Mouse (Mus musculus): Measurements from ENCODE around the gene Acox1.

Gene Acox1

GRCm38 (mm10) chr11:116198639-116199531, at the start of gene Acox1, which contains the start of gene Ten1:
Gene Acox1 (minus strand): TSS chr11:116199045.
Gene Ten1 (plus strand): TSS chr11:116198855.
- peak; percentile 94 for DNase-seq (ENCODE audit: low read depth)

- DNase-seq (ENCODE audit: low read depth), result no peak
Measured at GRCm38 (mm10) chr11:116247502-116248222, 48.8 kb upstream of the Acox1 start.

GRCm38 (mm10) chr11:116245616-116246015, 46.8 kb upstream of the Acox1 start:
- DNase-seq (ENCODE audit: low read depth), result no peak

GRCm38 (mm10) chr11:116244580-116244979, 45.7 kb upstream of the Acox1 start:
- no peak for DNase-seq (ENCODE audit: low read depth)

- no peak for DNase-seq (ENCODE audit: low read depth)
Measured at GRCm38 (mm10) chr11:116241744-116242235, 42.9 kb upstream of the Acox1 start.

GRCm38 (mm10) chr11:116239797-116240196, 41.0 kb upstream of the Acox1 start:
- DNase-seq (ENCODE audit: low read depth), result no peak

- DNase-seq (ENCODE audit: low read depth), result peak; percentile 72
Measured at GRCm38 (mm10) chr11:116237742-116238395, 39.0 kb upstream of the Acox1 start, which contains the start of gene Evpl. Gene Evpl (minus strand): TSS chr11:116238077.

GRCm38 (mm10) chr11:116234901-116235300, 36.1 kb upstream of the Acox1 start:
- no peak for DNase-seq (ENCODE audit: low read depth)

- no peak for DNase-seq (ENCODE audit: low read depth)
Measured at GRCm38 (mm10) chr11:116232427-116232826, 33.6 kb upstream of the Acox1 start.

- no peak for DNase-seq (ENCODE audit: low read depth)
Measured at GRCm38 (mm10) chr11:116228699-116229098, 29.9 kb upstream of the Acox1 start.

- DNase-seq (ENCODE audit: low read depth), result peak; percentile 90
Measured at GRCm38 (mm10) chr11:116226414-116226813, 27.6 kb upstream of the Acox1 start.

- DNase-seq (ENCODE audit: low read depth), result no peak
Measured at GRCm38 (mm10) chr11:116222740-116223059, 23.9 kb upstream of the Acox1 start.

- DNase-seq (ENCODE audit: low read depth), result no peak
Measured at GRCm38 (mm10) chr11:116221931-116222739, 23.3 kb upstream of the Acox1 start.

- DNase-seq (ENCODE audit: low read depth), result peak; percentile 77
Measured at GRCm38 (mm10) chr11:116219885-116220284, 21.0 kb upstream of the Acox1 start.

GRCm38 (mm10) chr11:116218737-116219400, 20.0 kb upstream of the Acox1 start:
- DNase-seq (ENCODE audit: low read depth), result peak; percentile 56

GRCm38 (mm10) chr11:116218263-116218662, 19.4 kb upstream of the Acox1 start:
- DNase-seq (ENCODE audit: low read depth), result no peak

GRCm38 (mm10) chr11:116216549-116216948, 17.7 kb upstream of the Acox1 start:
- DNase-seq (ENCODE audit: low read depth), result no peak

- DNase-seq (ENCODE audit: low read depth), result no peak
Measured at GRCm38 (mm10) chr11:116215991-116216390, 17.1 kb upstream of the Acox1 start.

- no peak for DNase-seq (ENCODE audit: low read depth)
Measured at GRCm38 (mm10) chr11:116215181-116215580, 16.3 kb upstream of the Acox1 start.

GRCm38 (mm10) chr11:116213877-116214510, 15.1 kb upstream of the Acox1 start:
- no peak for DNase-seq (ENCODE audit: low read depth)

Data from naive thymus-derived CD4-positive, alpha-beta T cell, adult 2 months (primary cell).